Mouse (Mus musculus): ENCODE data around the gene Tcf7l1. TPM values are rescaled to one million over a fixed set of nuclear protein-coding genes. Genes with fewer than 3 reads are reported as not detected.

The Tcf7l1 gene
- polyA plus RNA-seq, 1 experiment from 2014 or later = 8.8 TPM

GRCm38 (mm10) chr6:72733375-72733774 lies 55.7 kb downstream of the Tcf7l1 start:
- ChIA-PET CTCF (no interaction called here), POLR2A (no interaction called here)
- in situ Hi-C loops (cut with MboI; ENCODE audit: low pct_unique_long_range_greater_than_20kb) = no loop called here
- DNase-seq (ENCODE audit: low read depth, low spot score) (no peak), ATAC-seq (no peak)
- H3K27me3 ChIP-seq = no peaks in the 10 kb centered on the region
- no peak for TF ChIP-seq CTCF (IDR thresholded peaks at IDR 0.05)

GRCm38 (mm10) chr6:72732109-72732508 lies 56.9 kb downstream of the Tcf7l1 start:
- ATAC-seq (no peak), DNase-seq (ENCODE audit: low read depth, low spot score) (no peak)
- TF ChIP-seq CTCF (IDR thresholded peaks at IDR 0.05) = no peak
- H3K27me3 ChIP-seq = no peaks in the 10 kb centered on the region
- in situ Hi-C loops (cut with MboI; ENCODE audit: low pct_unique_long_range_greater_than_20kb) = no loop called here
- POLR2A ChIA-PET = interaction anchor here (0.7 kb wide), 2 partner anchors 76 to 1848 kb away, joined by 4 to 5 read pairs; no protein-coding TSS in a partner anchor
- CTCF ChIA-PET = no interaction called here

GRCm38 (mm10) chr6:72730560-72730849 lies 58.5 kb downstream of the Tcf7l1 start:
- ChIA-PET POLR2A (no interaction called here), CTCF (no interaction called here)
- ATAC-seq = no peak
- TF ChIP-seq CTCF (IDR thresholded peaks at IDR 0.05) = no peak
- H3K27me3 ChIP-seq = no peaks in the 10 kb centered on the region
- in situ Hi-C loops (cut with MboI; ENCODE audit: low pct_unique_long_range_greater_than_20kb) = no loop called here
- no peak for DNase-seq (ENCODE audit: low read depth, low spot score)

DNA sequence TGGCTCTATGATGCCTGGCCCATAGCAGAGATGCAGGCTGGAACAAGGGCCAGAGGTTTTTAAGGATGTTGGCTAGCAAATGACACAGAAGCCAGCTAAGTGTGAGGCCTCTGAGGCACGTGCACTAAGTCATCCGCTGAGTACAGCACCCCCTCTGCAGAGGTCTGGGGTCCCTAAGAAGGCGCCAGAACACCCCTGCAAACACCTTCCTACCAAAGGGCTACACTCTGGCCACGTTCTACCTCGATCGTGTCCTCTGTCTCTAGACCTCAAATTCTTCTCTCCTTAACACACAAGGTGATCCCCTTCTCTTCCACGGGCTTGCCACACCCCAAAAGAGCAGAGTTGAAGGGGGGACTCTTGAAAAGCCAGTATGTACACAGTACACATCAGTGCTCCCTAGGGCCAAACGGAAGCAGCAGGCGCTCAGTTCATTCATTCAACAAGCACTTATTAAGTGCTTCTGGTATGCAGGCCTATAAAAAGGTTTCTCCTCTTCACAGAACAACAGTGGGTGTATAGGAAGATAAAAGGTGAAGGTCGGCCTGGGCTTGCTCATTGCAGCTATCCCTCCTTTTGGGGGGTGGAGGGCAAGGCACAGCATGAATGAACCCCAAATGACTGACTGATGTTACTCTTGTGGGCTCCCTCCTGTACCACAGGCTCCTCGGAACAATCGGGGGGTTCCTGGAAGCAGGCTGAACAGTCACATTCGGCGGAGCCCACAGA lies 59.1 kb downstream of the Tcf7l1 start:
- ChIA-PET CTCF (no interaction called here), POLR2A (no interaction called here)
- ATAC-seq = no peak
- DNase-seq (ENCODE audit: low read depth, low spot score) = no peak
- in situ Hi-C loops (cut with MboI; ENCODE audit: low pct_unique_long_range_greater_than_20kb) = no loop called here
- no peaks in the 10 kb centered on the region for H3K27me3 ChIP-seq
- no peak for TF ChIP-seq CTCF (IDR thresholded peaks at IDR 0.05)

- no peak for DNase-seq (ENCODE audit: low read depth, low spot score)
- no peak for TF ChIP-seq CTCF (IDR thresholded peaks at IDR 0.05)
- no peak for ATAC-seq
- no peaks in the 10 kb centered on the region for H3K27me3 ChIP-seq
- ChIA-PET POLR2A (no interaction called here), CTCF (no interaction called here)
- in situ Hi-C loops (cut with MboI; ENCODE audit: low pct_unique_long_range_greater_than_20kb) = no loop called here
These were observed 61.2 kb downstream of the Tcf7l1 start for GRCm38 (mm10) chr6:72727826-72728225.

- CTCF ChIA-PET = no interaction called here
- DNase-seq (ENCODE audit: low read depth, low spot score) (no peak), ATAC-seq (no peak)
- POLR2A ChIA-PET = no interaction called here
- H3K27me3 ChIP-seq = no peaks in the 10 kb centered on the region
- in situ Hi-C loops (cut with MboI; ENCODE audit: low pct_unique_long_range_greater_than_20kb) = no loop called here
- TF ChIP-seq CTCF (IDR thresholded peaks at IDR 0.05) = no peak
These were observed 64.4 kb downstream of the Tcf7l1 start for GRCm38 (mm10) chr6:72724494-72725180.

- ChIA-PET POLR2A (no interaction called here), CTCF (no interaction called here)
- no peaks in the 10 kb centered on the region for H3K27me3 ChIP-seq
- DNase-seq (ENCODE audit: low read depth, low spot score) = no peak
- no peak for TF ChIP-seq CTCF (IDR thresholded peaks at IDR 0.05)
- ATAC-seq = no peak
- in situ Hi-C loops (cut with MboI; ENCODE audit: low pct_unique_long_range_greater_than_20kb) = no loop called here
These were observed 65.2 kb downstream of the Tcf7l1 start for GRCm38 (mm10) chr6:72723731-72724385.

DNA sequence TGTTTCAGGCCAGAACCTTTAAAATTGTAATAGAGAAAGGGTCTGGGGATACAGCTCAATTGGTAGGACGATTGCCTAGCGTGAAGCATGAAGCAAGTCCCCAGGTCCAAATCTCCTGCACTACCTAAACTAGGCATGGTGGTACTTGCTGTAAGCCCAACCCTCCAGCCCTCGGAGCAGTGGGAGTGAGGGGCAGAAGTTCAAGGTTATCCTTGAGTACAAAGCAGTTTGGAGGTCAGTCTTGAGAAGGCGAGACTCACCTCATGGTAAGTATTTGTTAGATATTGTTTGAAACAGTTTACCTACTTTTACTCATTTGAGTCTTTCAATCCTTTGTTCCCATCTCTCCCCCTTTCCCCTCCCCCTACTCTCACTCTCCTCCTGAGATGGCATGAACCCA lies 65.9 kb downstream of the Tcf7l1 start:
- H3K27me3 ChIP-seq = no peaks in the 10 kb centered on the region
- ATAC-seq (no peak), DNase-seq (ENCODE audit: low read depth, low spot score) (no peak)
- TF ChIP-seq CTCF (IDR thresholded peaks at IDR 0.05) = no peak
- POLR2A ChIA-PET = no interaction called here
- CTCF ChIA-PET = no interaction called here
- in situ Hi-C loops (cut with MboI; ENCODE audit: low pct_unique_long_range_greater_than_20kb) = no loop called here

DNA sequence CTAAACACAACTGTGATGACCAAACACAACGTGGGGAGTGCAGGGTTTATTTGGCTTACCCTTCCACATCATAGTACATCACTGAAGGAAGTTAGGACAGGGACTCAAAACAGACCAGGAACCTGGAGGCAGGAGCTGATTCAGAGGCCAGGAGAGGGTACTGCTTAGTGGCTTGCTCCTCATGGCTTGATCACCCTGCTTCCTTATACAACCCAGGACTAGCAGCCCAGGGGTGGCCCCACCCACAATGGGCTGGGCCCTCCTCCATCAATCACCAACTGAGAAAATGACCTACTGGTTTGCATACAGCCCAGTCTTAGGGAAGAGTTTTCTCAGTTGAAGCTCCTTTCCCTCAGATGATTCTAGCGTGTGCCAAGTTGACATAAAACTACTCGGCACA lies 68.2 kb downstream of the Tcf7l1 start:
- ChIA-PET POLR2A (no interaction called here), CTCF (no interaction called here)
- H3K27me3 ChIP-seq = no peaks in the 10 kb centered on the region
- in situ Hi-C loops (cut with MboI; ENCODE audit: low pct_unique_long_range_greater_than_20kb) = no loop called here
- DNase-seq (ENCODE audit: low read depth, low spot score) (no peak), ATAC-seq (no peak)
- TF ChIP-seq CTCF (IDR thresholded peaks at IDR 0.05) = no peak

DNA sequence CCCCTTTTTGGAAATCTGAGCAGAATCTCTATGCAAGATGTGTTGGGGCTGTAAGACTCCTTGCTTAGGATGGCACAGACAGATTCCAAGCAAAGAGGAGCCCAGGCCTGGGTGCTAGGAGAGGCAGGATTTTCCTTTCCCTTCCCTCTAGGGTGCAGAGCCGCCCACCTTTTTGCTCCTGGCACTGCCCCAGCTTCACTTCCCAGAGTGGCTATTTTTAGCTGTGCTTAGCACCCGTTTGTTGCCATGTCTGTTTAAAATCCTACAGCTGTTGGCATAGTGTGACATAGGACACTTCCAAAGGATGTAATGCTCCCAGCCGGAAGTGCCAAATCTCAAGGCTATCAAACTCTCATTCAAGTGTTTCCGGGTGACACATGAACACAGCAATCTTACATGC lies 74.3 kb downstream of the Tcf7l1 start:
- no peak for DNase-seq (ENCODE audit: low read depth, low spot score)
- ChIA-PET POLR2A (no interaction called here), CTCF (interaction anchor here (1.4 to 2.1 kb wide), 2 partner anchors 37 kb away, joined by 3 to 4 read pairs; no protein-coding TSS in a partner anchor)
- peak; percentile 29 for ATAC-seq
- in situ Hi-C loops (cut with MboI; ENCODE audit: low pct_unique_long_range_greater_than_20kb) = no loop called here
- no peaks in the 10 kb centered on the region for H3K27me3 ChIP-seq
- TF ChIP-seq CTCF (IDR thresholded peaks at IDR 0.05) = no peak

- in situ Hi-C loops (cut with MboI; ENCODE audit: low pct_unique_long_range_greater_than_20kb) = no loop called here
- no peaks in the 10 kb centered on the region for H3K27me3 ChIP-seq
- peak; percentile 69 for ATAC-seq
- POLR2A ChIA-PET = no interaction called here
- no peak for DNase-seq (ENCODE audit: low read depth, low spot score)
- no peak for TF ChIP-seq CTCF (IDR thresholded peaks at IDR 0.05)
- CTCF ChIA-PET = interaction anchor here (1.4 to 2.1 kb wide), 2 partner anchors 36 to 38 kb away, joined by 3 to 4 read pairs; no protein-coding TSS in a partner anchor
These were observed 74.8 kb downstream of the Tcf7l1 start for GRCm38 (mm10) chr6:72714250-72714649.
